Mouse (Mus musculus): ENCODE results near the gene Cebpb. TPM values are rescaled to one million over a fixed set of nuclear protein-coding genes. Genes with fewer than 3 reads are reported as not detected.

The Cebpb gene
- polyA plus RNA-seq, 1 experiment from 2014 or later: 0.30 TPM

- no peak for DNase-seq (ENCODE audit: low spot score)
- peaks cover 41% of the 10 kb centered on the region for H3K4me1 ChIP-seq
- 88% methylated on average over 4 of the region's 4 CpGs for WGBS
- H3K27ac ChIP-seq (replicated peaks): no peak overlapping the region
- H3K36me3 ChIP-seq: peaks cover 30% of the 10 kb centered on the region
- no peaks in the 10 kb centered on the region for H3K9me3 ChIP-seq (replicated peaks)
- peaks cover 12% of the 10 kb centered on the region for H3K27me3 ChIP-seq (ENCODE audit: low read depth, poor library complexity, severe bottlenecking)
- H3K4me3 ChIP-seq: no peak overlapping the region
These were observed 30.7 kb upstream of the Cebpb start for GRCm38 (mm10) chr2:167657973-167658372.

GRCm38 (mm10) chr2:167658712-167659111 lies 30.0 kb upstream of the Cebpb start:
- WGBS: 81% methylated on average over 11 of the region's 11 CpGs

GRCm38 (mm10) chr2:167659177-167659846 lies 29.4 kb upstream of the Cebpb start:
- H3K27me3 ChIP-seq (ENCODE audit: low read depth, poor library complexity, severe bottlenecking): peaks cover 17% of the 10 kb centered on the region
- 78% methylated on average over 10 of the region's 10 CpGs for WGBS
- H3K36me3 ChIP-seq: peaks cover 17% of the 10 kb centered on the region
- no peak for DNase-seq (ENCODE audit: low spot score)
- no peaks in the 10 kb centered on the region for H3K9me3 ChIP-seq (replicated peaks)
- peaks cover 41% of the 10 kb centered on the region for H3K4me1 ChIP-seq
- no peak overlapping the region for H3K27ac ChIP-seq (replicated peaks)
- H3K4me3 ChIP-seq: peak overlapping the region; percentile 85

More at GRCm38 (mm10) chr2:167658712-167659111, 30.0 kb upstream of the Cebpb start:
- Histone ChIP-seq H3K4me1 (peaks cover 41% of the 10 kb centered on the region), H3K27me3 (ENCODE audit: low read depth, poor library complexity, severe bottlenecking) (peaks cover 17% of the 10 kb centered on the region), H3K27ac (replicated peaks) (no peak overlapping the region), H3K4me3 (0 out of 2 replicates have a peak overlapping the region, but pooled peaks have one; percentile 85), H3K36me3 (peaks cover 23% of the 10 kb centered on the region), H3K9me3 (replicated peaks) (no peaks in the 10 kb centered on the region)
- DNase-seq (ENCODE audit: low spot score): no peak

- no peak for DNase-seq (ENCODE audit: low spot score)
- Histone ChIP-seq H3K4me1 (peaks cover 41% of the 10 kb centered on the region), H3K27me3 (ENCODE audit: low read depth, poor library complexity, severe bottlenecking) (peaks cover 17% of the 10 kb centered on the region), H3K36me3 (peaks cover 9% of the 10 kb centered on the region), H3K27ac (replicated peaks) (peak overlapping the region; percentile 90; the same call in 1 of the 2 replicates), H3K9me3 (replicated peaks) (no peaks in the 10 kb centered on the region), H3K4me3 (peak overlapping the region; percentile 85)
- WGBS: 25% methylated on average over 13 of the region's 13 CpGs
These were observed 28.7 kb upstream of the Cebpb start for GRCm38 (mm10) chr2:167659847-167660610.

- Histone ChIP-seq H3K9me3 (replicated peaks) (no peaks in the 10 kb centered on the region), H3K4me3 (peak overlapping the region; percentile 85), H3K27me3 (ENCODE audit: low read depth, poor library complexity, severe bottlenecking) (peaks cover 17% of the 10 kb centered on the region), H3K4me1 (peaks cover 41% of the 10 kb centered on the region), H3K27ac (replicated peaks) (peak overlapping the region; percentile 90), H3K36me3 (peaks cover 8% of the 10 kb centered on the region)
- 2% methylated on average over 12 of the region's 12 CpGs for whole genome bisulfite sequencing
- peak; percentile 47 for DNase-seq (ENCODE audit: low spot score)
These were observed 28.1 kb upstream of the Cebpb start for GRCm38 (mm10) chr2:167660611-167660971.

GRCm38 (mm10) chr2:167661270-167662203 lies 27.2 kb upstream of the Cebpb start, which contains the start of gene Gm20431:
TSS of gene Gm20431 (minus strand) at chr2:167661496.
- 2% methylated on average over 110 of the region's 110 CpGs for WGBS
- Histone ChIP-seq H3K27ac (replicated peaks) (peak within 1 kb of the TSS; percentile 90), H3K9me3 (replicated peaks) (no peaks in the 10 kb centered on the region), H3K4me1 (peaks cover 40% of the 10 kb centered on the region), H3K27me3 (ENCODE audit: low read depth, poor library complexity, severe bottlenecking) (peaks cover 17% of the 10 kb centered on the region), H3K36me3 (peaks cover 8% of the 10 kb centered on the region), H3K4me3 (peak within 1 kb of the TSS; percentile 85)
- peak; percentile 91 for DNase-seq (ENCODE audit: low spot score)

GRCm38 (mm10) chr2:167662713-167663112 lies 26.0 kb upstream of the Cebpb start:
- 0 out of 2 replicates have a peak overlapping the region, but pooled peaks have one; percentile 85 for H3K4me3 ChIP-seq
- DNase-seq (ENCODE audit: low spot score): no peak
- peaks cover 17% of the 10 kb centered on the region for H3K27me3 ChIP-seq (ENCODE audit: low read depth, poor library complexity, severe bottlenecking)
- H3K9me3 ChIP-seq (replicated peaks): no peaks in the 10 kb centered on the region
- H3K36me3 ChIP-seq: peaks cover 3% of the 10 kb centered on the region; the same call in 1 of the 2 replicates
- peaks cover 35% of the 10 kb centered on the region for H3K4me1 ChIP-seq
- H3K27ac ChIP-seq (replicated peaks): no peak overlapping the region
- 56% methylated on average over 6 of the region's 6 CpGs for WGBS

GRCm38 (mm10) chr2:167665972-167666713 lies 22.6 kb upstream of the Cebpb start:
- H3K9me3 ChIP-seq (replicated peaks): no peaks in the 10 kb centered on the region
- 87% methylated on average over 18 of the region's 18 CpGs for WGBS
- DNase-seq (ENCODE audit: low spot score): no peak
- H3K36me3 ChIP-seq: no peaks in the 10 kb centered on the region
- H3K4me3 ChIP-seq: no peak overlapping the region
- peaks cover 17% of the 10 kb centered on the region for H3K27me3 ChIP-seq (ENCODE audit: low read depth, poor library complexity, severe bottlenecking)
- peaks cover 12% of the 10 kb centered on the region for H3K4me1 ChIP-seq
- H3K27ac ChIP-seq (replicated peaks): no peak overlapping the region

GRCm38 (mm10) chr2:167668426-167668825 lies 20.3 kb upstream of the Cebpb start:
- Histone ChIP-seq H3K4me3 (no peak overlapping the region), H3K27ac (replicated peaks) (no peak overlapping the region), H3K27me3 (ENCODE audit: low read depth, poor library complexity, severe bottlenecking) (0 out of 2 replicates have a peak, but pooled peaks cover under 1% of the 10 kb centered on the region), H3K36me3 (no peaks in the 10 kb centered on the region), H3K4me1 (peaks cover 16% of the 10 kb centered on the region), H3K9me3 (replicated peaks) (no peaks in the 10 kb centered on the region)
- WGBS: 86% methylated on average over 5 of the region's 5 CpGs
- DNase-seq (ENCODE audit: low spot score): no peak

GRCm38 (mm10) chr2:167669398-167669797 lies 19.3 kb upstream of the Cebpb start:
- no peak for DNase-seq (ENCODE audit: low spot score)
- WGBS: 74% methylated on average over 4 of the region's 4 CpGs
- H3K27me3 ChIP-seq (ENCODE audit: low read depth, poor library complexity, severe bottlenecking): no peaks in the 10 kb centered on the region
- H3K9me3 ChIP-seq (replicated peaks): no peaks in the 10 kb centered on the region
- no peak overlapping the region for H3K4me3 ChIP-seq
- no peak overlapping the region for H3K27ac ChIP-seq (replicated peaks)
- peaks cover 16% of the 10 kb centered on the region for H3K4me1 ChIP-seq
- H3K36me3 ChIP-seq: no peaks in the 10 kb centered on the region

- no peak overlapping the region for H3K4me3 ChIP-seq
- H3K27ac ChIP-seq (replicated peaks): peak overlapping the region; percentile 60; the same call in 1 of the 2 replicates
- H3K9me3 ChIP-seq (replicated peaks): no peaks in the 10 kb centered on the region
- no peaks in the 10 kb centered on the region for H3K27me3 ChIP-seq (ENCODE audit: low read depth, poor library complexity, severe bottlenecking)
- DNase-seq (ENCODE audit: low spot score): no peak
- no peaks in the 10 kb centered on the region for H3K36me3 ChIP-seq
- 83% methylated on average over 5 of the region's 5 CpGs for WGBS
- H3K4me1 ChIP-seq: peaks cover 16% of the 10 kb centered on the region
These were observed 17.5 kb upstream of the Cebpb start for GRCm38 (mm10) chr2:167671101-167671633.
